Mouse (Mus musculus): ENCODE results near the gene Aplnr.

- TF ChIP-seq CTCF (IDR thresholded peaks at IDR 0.05; ENCODE audit: borderline replicate concordance, insufficient read depth, low read length) (no peak), POLR2A (IDR thresholded peaks at IDR 0.05; ENCODE audit: low read depth, low read length) (no peak)
These were observed 40.1 kb upstream of the Aplnr start for GRCm38 (mm10) chr2:85095906-85096305.

Data from embryonic fibroblast, embryonic 13.5 days (primary cell).